Mouse (Mus musculus) ES-Bruce4 (cell line): ENCODE results near the gene Ap1b1. TPM values are rescaled to one million over a fixed set of nuclear protein-coding genes. Genes with fewer than 3 reads are reported as not detected.

Experiments used
- H3K27ac ChIP-seq: 2 replicates; pipeline ENCODE4 v1.5.1; 2012; ENCODE audit warnings: low read length, inconsistent platforms; ENCODE audit not compliant: insufficient read depth
- H3K27me3 ChIP-seq: 2 replicates; pipeline ENCODE4 v1.6.1; 2012; ENCODE audit warnings: mild to moderate bottlenecking, low read length, inconsistent platforms; ENCODE audit not compliant: control insufficient read depth, poor library complexity, insufficient read depth, severe bottlenecking
- H3K36me3 ChIP-seq: 2 replicates; pipeline ENCODE4 v1.6.1; 2012; ENCODE audit warnings: inconsistent platforms, mild to moderate bottlenecking, low read length, moderate library complexity; ENCODE audit not compliant: control insufficient read depth, poor library complexity, insufficient read depth, severe bottlenecking
- H3K4me1 ChIP-seq: one replicate; pipeline ENCODE4 v1.8.1; 2011; ENCODE audit warnings: low read length; ENCODE audit not compliant: control insufficient read depth, insufficient read depth
- H3K4me3 ChIP-seq: 2 replicates; pipeline ENCODE4 v1.5.1; 2011; ENCODE audit warnings: low read depth, mild to moderate bottlenecking, low read length
- H3K9ac ChIP-seq: 2 replicates; pipeline ENCODE4 v1.6.1; 2012; ENCODE audit warnings: low read depth, mild to moderate bottlenecking, inconsistent platforms; ENCODE audit not compliant: poor library complexity, severe bottlenecking
- H3K9me3 ChIP-seq: replicated peaks from 2 replicates; pipeline ENCODE4 v1.6.1; 2012; ENCODE audit warnings: mild to moderate bottlenecking, low read length, inconsistent platforms; ENCODE audit not compliant: control insufficient read depth, poor library complexity, insufficient read depth, severe bottlenecking
- CTCF ChIP-seq: IDR thresholded peaks from one replicate; pipeline ENCODE4 v1.8.1; 2011; ENCODE audit warnings: low read depth, low read length
- EP300 ChIP-seq: IDR thresholded peaks from 2 replicates; pipeline ENCODE4 v1.6.1; 2011; ENCODE audit warnings: low read depth, low read length; ENCODE audit not compliant: insufficient read depth
- POLR2A ChIP-seq: IDR thresholded peaks from one replicate; pipeline ENCODE4 v1.8.1; 2011; ENCODE audit warnings: low read length; ENCODE audit not compliant: insufficient read depth
- polyA plus RNA-seq: library from polyadenylated mRNA; stranded (reverse); fragments of >200 nt; gene quantifications from 2 replicates; pipeline ENCODE4 v1.2.4, GENCODE M21; 2011; ENCODE audit warnings: low read depth; ENCODE audit not compliant: missing spikeins, insufficient read depth, insufficient read length

Ap1b1 gene
- polyA plus RNA-seq, 1 experiment = 61.2 TPM

DNA sequence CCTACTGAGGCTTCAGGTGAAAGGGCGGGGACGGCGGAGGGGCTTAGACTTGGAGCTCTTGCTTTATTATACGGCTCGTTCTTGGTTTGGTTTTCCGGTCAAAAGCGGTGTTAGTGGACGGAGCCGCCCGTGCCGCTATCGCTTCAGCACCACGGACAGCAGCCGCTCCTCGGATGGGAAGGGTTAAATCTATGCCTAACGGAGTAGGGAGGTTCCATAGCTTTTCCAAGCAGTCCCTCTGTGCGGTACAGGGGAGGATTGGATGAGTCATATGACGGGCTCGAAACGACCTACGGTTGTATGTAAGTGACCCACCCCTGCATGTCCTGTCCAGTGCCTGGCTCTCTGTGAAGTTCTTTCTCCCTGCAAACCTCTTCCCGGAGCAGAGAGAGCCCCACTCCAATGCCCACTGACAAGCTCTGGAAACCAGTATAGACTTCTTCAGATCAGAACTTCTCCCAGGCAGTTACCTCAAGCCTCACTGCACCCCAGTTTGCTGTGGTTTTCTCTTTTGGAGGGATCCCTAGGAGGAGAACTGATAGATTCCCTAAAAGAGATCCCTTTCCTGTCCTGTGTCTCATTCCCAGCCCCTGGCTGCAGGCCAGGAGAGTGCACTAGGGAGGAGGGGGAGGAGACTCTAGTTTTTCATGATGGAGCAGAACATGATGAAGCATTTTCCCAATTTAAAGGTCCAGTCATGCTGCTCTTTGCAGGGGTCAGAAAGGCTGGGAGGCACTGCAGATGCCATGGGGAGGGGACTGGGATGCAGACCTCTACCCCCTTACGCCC is 37.2 kb upstream of the Ap1b1 start:
- Histone ChIP-seq H3K9me3 (no peaks in the 10 kb centered on the region), H3K36me3 (no peaks in the 10 kb centered on the region), H3K27ac (no peak overlapping the region), H3K4me1 (peaks cover 2% of the 10 kb centered on the region), H3K27me3 (peaks cover 14% of the 10 kb centered on the region), H3K9ac (no peak overlapping the region), H3K4me3 (no peak overlapping the region)
- TF ChIP-seq POLR2A = no peak
- TF ChIP-seq CTCF = no peak

GRCm38 (mm10) chr11:4953401-4953800 is 33.2 kb upstream of the Ap1b1 start:
- Histone ChIP-seq H3K4me3 (no peak overlapping the region), H3K9ac (no peak overlapping the region), H3K27ac (no peak overlapping the region), H3K36me3 (no peaks in the 10 kb centered on the region), H3K27me3 (peaks cover 7% of the 10 kb centered on the region), H3K4me1 (peaks cover under 1% of the 10 kb centered on the region), H3K9me3 (no peaks in the 10 kb centered on the region)
- TF ChIP-seq POLR2A = no peak
- TF ChIP-seq CTCF = no peak
- no peak for TF ChIP-seq EP300

- Histone ChIP-seq H3K27me3 (peaks cover 4% of the 10 kb centered on the region; the same call in 1 of the 2 replicates), H3K9me3 (no peaks in the 10 kb centered on the region), H3K4me1 (no peaks in the 10 kb centered on the region), H3K27ac (no peak overlapping the region), H3K4me3 (no peak overlapping the region), H3K9ac (no peak overlapping the region), H3K36me3 (no peaks in the 10 kb centered on the region)
- no peak for TF ChIP-seq CTCF
- TF ChIP-seq POLR2A = no peak
- TF ChIP-seq EP300 = no peak
Observed at GRCm38 (mm10) chr11:4953918-4954317, 32.7 kb upstream of the Ap1b1 start.

- Histone ChIP-seq H3K9ac (no peak overlapping the region), H3K9me3 (no peaks in the 10 kb centered on the region), H3K27ac (no peak overlapping the region), H3K4me3 (no peak overlapping the region), H3K4me1 (no peaks in the 10 kb centered on the region), H3K36me3 (no peaks in the 10 kb centered on the region), H3K27me3 (no peaks in the 10 kb centered on the region)
- TF ChIP-seq CTCF (no peak), EP300 (no peak), POLR2A (no peak)
Observed at GRCm38 (mm10) chr11:4963099-4963808, 23.4 kb upstream of the Ap1b1 start.

GRCm38 (mm10) chr11:4966325-4966724 is 20.3 kb upstream of the Ap1b1 start:
- no peak overlapping the region for H3K9ac ChIP-seq
- no peak overlapping the region for H3K27ac ChIP-seq
- no peaks in the 10 kb centered on the region for H3K9me3 ChIP-seq
- H3K27me3 ChIP-seq = no peaks in the 10 kb centered on the region
- TF ChIP-seq CTCF (no peak), EP300 (no peak), POLR2A (no peak)
- no peaks in the 10 kb centered on the region for H3K4me1 ChIP-seq
- no peaks in the 10 kb centered on the region for H3K36me3 ChIP-seq
- no peak overlapping the region for H3K4me3 ChIP-seq

GRCm38 (mm10) chr11:4966888-4967287 is 19.7 kb upstream of the Ap1b1 start:
- H3K36me3 ChIP-seq = no peaks in the 10 kb centered on the region
- H3K4me3 ChIP-seq = no peak overlapping the region
- no peaks in the 10 kb centered on the region for H3K4me1 ChIP-seq
- no peak overlapping the region for H3K9ac ChIP-seq
- TF ChIP-seq CTCF = no peak
- TF ChIP-seq EP300 = no peak
- TF ChIP-seq POLR2A = no peak
- H3K27ac ChIP-seq = no peak overlapping the region
- no peaks in the 10 kb centered on the region for H3K9me3 ChIP-seq
- H3K27me3 ChIP-seq = no peaks in the 10 kb centered on the region
